Mouse (Mus musculus): ENCODE measurements around the gene Ppm1l.
A peak's percentile ranks its signal among the peaks of the same experiment; 100 is the strongest.

The Ppm1l gene

GRCm38 (mm10) chr3:69494233-69495010 lies 177.8 kb downstream of the Ppm1l start:
- DNase-seq (ENCODE audit: low read depth), result no peak

DNA sequence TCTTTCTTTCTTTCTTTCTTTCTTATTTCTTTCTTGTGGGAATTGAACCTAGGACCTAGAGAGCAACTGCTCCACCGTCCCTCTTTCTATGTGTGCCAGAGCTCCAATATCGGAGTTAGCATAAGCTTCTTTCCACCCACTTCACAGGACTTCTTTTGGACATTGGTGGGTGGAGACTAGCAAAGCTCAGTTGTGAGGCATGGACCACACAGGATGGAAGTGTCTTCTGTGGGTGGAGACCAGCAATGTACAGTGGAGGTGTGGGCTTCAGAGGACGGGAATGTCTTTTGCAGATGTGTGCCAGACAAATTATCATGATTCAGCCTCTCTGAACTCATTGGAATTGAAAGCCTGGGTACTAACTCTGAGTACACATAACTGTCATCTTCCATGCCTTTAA lies 180.5 kb downstream of the Ppm1l start:
- DNase-seq (ENCODE audit: low read depth), result no peak

- DNase-seq (ENCODE audit: low read depth), result no peak
Measured at GRCm38 (mm10) chr3:69502009-69502408, 185.3 kb downstream of the Ppm1l start.

GRCm38 (mm10) chr3:69502527-69502926 lies 185.9 kb downstream of the Ppm1l start:
- no peak for DNase-seq (ENCODE audit: low read depth)

GRCm38 (mm10) chr3:69505090-69505489 lies 188.4 kb downstream of the Ppm1l start:
- DNase-seq (ENCODE audit: low read depth), result no peak

GRCm38 (mm10) chr3:69506352-69506751 lies 189.7 kb downstream of the Ppm1l start:
- DNase-seq (ENCODE audit: low read depth), result no peak

DNA sequence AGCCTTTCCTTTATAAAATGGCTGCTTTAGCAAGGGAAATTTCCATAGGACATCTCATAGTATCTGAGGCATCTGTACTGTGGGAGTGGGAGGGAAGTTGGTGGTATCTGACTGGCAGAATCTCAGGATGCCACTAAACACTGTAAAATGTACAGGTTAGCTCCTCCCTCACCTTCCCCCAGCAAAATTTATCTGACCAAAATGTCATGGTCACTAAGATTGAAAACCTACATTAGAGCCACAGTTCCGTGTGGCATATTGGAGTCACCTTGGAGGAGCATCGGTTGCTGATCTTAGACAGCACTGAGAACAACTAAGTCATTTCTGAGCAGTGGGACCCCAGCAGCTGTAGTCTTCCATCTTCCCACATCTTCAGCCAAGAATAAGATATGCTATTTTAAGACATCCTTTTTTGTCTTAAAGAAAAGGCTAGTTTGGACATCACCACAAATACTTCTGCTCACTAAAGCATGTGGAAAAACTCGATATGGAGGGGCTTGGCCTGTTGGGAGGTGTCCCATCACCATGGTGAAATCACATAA lies 192.8 kb downstream of the Ppm1l start:
- no peak for DNase-seq (ENCODE audit: low read depth)

DNA sequence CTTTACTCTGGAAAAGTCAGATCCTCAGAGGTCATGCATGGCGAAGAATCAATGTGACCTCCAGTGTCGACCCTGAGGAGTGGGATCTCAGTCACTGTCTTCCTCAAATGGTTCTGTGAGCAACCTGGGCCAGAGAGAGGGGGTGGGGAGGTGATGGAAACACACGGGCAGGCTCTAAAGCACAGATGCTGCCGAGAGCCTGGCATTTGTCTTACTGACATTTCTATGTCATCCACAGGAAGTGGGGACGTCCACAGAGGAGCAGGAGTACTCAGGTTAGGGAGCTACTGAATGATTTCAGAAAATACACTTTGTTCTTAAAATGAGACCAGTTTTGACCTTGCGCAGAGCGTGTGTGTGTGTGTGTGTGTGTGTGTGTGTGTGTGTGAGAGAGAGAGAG lies 195.2 kb downstream of the Ppm1l start:
- DNase-seq (ENCODE audit: low read depth), result no peak

DNA sequence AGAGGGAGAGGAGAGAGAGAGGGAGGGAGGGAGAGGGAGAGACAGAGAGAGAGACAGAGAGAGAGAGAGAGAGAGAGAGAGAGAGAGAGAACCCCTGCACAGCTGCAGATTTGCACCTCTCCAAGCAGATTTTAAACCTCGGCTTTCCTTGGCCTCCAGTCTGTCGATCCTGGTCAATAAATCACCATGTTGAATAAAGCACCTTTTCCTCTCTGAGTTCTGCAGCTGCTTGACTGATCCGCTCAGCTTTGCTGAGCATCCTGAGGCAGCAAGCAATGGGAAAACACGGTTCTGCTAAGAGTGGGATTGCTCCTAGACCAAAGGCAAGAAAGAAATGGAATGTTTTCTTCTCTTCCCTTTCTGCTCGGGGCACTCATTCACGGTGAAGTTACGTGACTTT lies 195.7 kb downstream of the Ppm1l start:
- no peak for DNase-seq (ENCODE audit: low read depth)

- no peak for DNase-seq (ENCODE audit: low read depth)
Measured at GRCm38 (mm10) chr3:69515730-69516350, 199.2 kb downstream of the Ppm1l start.

DNA sequence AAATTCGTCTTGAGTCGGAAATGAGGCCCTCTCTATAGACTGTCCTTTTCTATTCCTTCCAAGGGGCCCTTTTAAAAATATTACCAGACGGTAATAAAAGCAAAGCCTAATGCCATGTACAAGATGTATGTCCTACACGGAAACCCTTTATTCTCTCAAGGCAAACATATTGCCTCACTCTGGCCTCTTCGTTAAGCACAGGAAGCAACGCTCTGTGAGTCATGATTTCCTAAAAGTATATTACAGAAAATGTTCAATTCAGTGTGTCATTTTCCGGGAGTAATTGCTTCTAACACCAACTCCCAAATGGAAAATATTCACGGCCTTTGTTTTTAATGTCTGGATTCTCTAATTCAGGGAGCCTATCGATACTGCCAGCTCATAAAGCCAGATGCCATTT lies 202.5 kb downstream of the Ppm1l start:
- DNase-seq (ENCODE audit: low read depth), result no peak

DNA sequence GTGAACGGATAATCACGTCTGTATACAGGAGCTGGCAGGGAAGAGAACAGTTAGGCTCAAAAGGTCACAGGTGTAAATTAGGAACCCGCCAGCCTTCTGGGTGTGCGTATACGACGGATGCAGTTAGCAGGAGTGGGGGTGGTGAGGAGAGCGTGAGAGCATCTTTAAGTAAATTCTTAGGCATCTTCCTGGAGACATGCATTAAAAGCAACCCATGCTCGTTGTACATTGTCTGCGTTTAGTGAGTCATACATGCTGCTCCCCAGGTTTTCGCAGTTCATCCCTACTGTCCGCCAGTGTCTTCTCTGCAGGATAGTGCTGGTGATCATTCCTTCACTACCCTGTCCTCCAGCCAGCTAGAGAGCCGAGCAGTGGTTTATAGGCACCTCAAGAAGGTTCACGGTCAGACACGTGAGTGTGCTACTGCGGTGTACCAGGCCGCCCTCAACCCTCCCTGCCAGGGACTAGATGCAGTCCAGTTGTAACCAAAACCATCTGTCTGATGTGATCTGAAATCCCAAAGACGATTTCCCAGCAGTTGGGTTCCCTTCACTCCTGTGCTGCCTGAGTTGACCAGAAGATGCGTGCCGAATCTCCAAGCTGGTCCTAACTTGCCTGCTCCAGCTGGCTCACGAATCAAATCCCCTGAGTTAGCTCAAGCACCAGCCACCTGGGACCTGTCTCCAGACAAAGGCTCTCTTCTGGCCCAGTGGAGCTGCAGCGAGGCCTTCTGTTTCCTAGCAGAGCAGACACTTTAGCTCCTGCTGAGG lies 203.3 kb downstream of the Ppm1l start:
- no peak for DNase-seq (ENCODE audit: low read depth)

DNA sequence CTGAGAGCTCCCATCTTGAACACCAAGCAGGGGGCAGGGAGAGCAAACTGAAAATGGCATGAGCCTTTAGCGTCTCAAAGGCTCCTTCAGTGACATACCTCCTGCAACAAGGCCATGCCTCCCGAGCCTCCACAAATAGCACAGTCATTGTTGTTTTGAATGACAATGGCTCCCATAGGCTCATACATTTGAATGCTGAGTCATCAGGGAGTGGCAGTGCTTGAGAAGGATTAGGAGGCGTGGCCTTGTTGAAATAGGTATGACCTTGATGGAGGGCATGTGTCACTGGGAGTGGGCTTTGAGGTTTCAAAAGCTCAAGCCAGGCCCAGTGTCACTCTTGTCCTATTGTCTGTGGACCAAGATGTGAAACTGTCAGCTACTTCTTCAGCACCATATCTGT lies 205.6 kb downstream of the Ppm1l start:
- DNase-seq (ENCODE audit: low read depth), result no peak

DNA sequence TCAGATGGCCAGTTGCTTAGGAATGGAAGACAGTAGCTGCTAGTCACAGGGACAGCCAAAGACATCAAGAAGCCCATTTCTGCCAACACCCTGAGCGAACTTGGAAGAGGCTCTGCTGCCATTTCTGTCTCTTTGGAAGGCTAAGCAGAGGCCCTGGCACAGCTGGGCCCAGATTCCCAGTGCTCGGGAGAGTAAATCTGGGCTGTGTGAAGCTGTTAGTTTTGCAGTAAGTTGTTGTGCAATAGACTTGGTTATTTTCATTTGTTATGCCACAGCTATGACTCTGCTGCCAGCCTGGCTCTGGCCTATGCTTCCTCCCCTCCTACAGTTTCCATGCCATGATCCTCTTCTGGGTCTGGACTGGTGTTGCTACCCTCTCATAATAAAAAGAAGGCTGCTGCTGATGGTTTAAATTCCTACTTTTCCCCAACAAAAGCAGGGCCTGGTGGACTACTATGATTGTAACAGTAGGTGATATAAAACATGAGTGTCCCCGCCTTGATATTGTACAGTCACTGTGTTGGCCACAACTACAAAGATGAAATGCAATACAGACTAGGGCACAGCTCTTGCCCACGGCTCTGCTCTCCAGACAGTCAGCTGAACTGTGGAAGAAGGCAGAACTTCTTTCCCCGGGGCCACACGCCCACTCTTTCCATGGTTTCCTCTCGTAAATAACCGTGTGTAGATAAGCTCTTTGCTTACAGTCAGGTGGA lies 207.9 kb downstream of the Ppm1l start:
- DNase-seq (ENCODE audit: low read depth), result no peak

DNA sequence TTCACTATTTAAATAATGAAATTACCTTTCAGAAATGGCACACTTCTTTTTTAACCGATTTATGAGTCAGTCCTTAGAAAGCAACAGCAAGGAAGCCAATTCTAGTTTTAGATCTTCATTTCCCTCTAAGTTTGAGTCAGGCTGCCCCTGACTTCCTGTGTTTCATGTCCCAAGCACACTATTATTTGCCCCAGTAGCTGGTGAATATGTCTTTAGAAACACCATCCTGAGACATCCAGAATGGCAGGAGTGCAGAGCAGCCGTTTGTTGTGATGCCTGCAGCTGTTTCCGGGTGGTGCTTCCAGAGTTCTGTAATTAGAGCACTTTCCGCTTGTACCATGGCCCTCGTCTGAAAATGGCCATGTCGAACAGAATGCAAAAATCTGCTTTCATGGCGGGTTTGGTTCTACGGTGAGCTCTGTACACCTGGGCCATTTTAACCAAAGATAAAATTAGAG lies 208.4 kb downstream of the Ppm1l start:
- peak; percentile 28 for DNase-seq (ENCODE audit: low read depth)

GRCm38 (mm10) chr3:69527384-69527783 lies 210.7 kb downstream of the Ppm1l start:
- DNase-seq (ENCODE audit: low read depth), result no peak

GRCm38 (mm10) chr3:69529576-69529975 lies 212.9 kb downstream of the Ppm1l start:
- DNase-seq (ENCODE audit: low read depth), result no peak

- DNase-seq (ENCODE audit: low read depth), result no peak
Measured at GRCm38 (mm10) chr3:69531511-69531910, 214.8 kb downstream of the Ppm1l start.

GRCm38 (mm10) chr3:69532687-69533086 lies 216.0 kb downstream of the Ppm1l start:
- no peak for DNase-seq (ENCODE audit: low read depth)

- no peak for DNase-seq (ENCODE audit: low read depth)
Measured at GRCm38 (mm10) chr3:69535486-69535885, 218.8 kb downstream of the Ppm1l start.

GRCm38 (mm10) chr3:69535941-69536647 lies 219.4 kb downstream of the Ppm1l start:
- no peak for DNase-seq (ENCODE audit: low read depth)
